Mouse (Mus musculus): ENCODE results near the gene B3gnt6. TPM values are rescaled to one million over a fixed set of nuclear protein-coding genes. Genes with fewer than 3 reads are reported as not detected.

B3gnt6 gene
- 0.09 and 0.11 TPM in 2 replicates for total RNA-seq (2012; rRNA removed)

GRCm38 (mm10) chr7:98199381-98199780 lies at the start of gene B3gnt6:
Gene B3gnt6 (minus strand): TSS chr7:98199481.
- TF ChIP-seq CHD2 (IDR thresholded peaks at IDR 0.05; ENCODE audit: low read depth, low read length) = no peak
- Histone ChIP-seq H3K9me3 (ENCODE audit: control insufficient read depth, insufficient read depth, low read depth, low read length) (no peaks in the 10 kb centered on the region), H3K36me3 (ENCODE audit: control insufficient read depth, insufficient read depth, low read length, poor library complexity, severe bottlenecking) (no peaks in the 10 kb centered on the region), H3K9ac (ENCODE audit: insufficient read depth, low read depth, low read length, poor library complexity, severe bottlenecking) (no peak within 1 kb of the TSS), H3K27ac (ENCODE audit: insufficient read depth, low read depth, low read length, poor library complexity, severe bottlenecking) (no peak within 1 kb of the TSS), H3K4me3 (ENCODE audit: insufficient read depth in 1 of 2, low read depth in 1 of 2, low read length in 2 of 2, poor library complexity in 1 of 2, severe bottlenecking in 1 of 2) (no peak within 1 kb of the TSS), H3K4me1 (ENCODE audit: control insufficient read depth in 2 of 2, insufficient read depth in 2 of 2, low read length in 2 of 2, poor library complexity in 1 of 2) (no peaks in the 10 kb centered on the region)
- in situ Hi-C loops (cut with MboI; ENCODE audit: low sequenced_read_pairs in 2 of 2, unreplicated experiment in 2 of 2) = no loop called here
- DNase-seq (ENCODE audit: low read depth, low spot score) = no peak

- no peak for DNase-seq (ENCODE audit: low read depth, low spot score)
- no peaks in the 10 kb centered on the region for H3K36me3 ChIP-seq (ENCODE audit: control insufficient read depth, insufficient read depth, low read length, poor library complexity, severe bottlenecking)
- in situ Hi-C loops (cut with MboI; ENCODE audit: low sequenced_read_pairs in 2 of 2, unreplicated experiment in 2 of 2) = no loop called here
- no peak for TF ChIP-seq ZNF384 (IDR thresholded peaks at IDR 0.05; ENCODE audit: low read depth, low read length)
- H3K4me3 ChIP-seq (ENCODE audit: insufficient read depth in 1 of 2, low read depth in 1 of 2, low read length in 2 of 2, poor library complexity in 1 of 2, severe bottlenecking in 1 of 2) = no peak overlapping the region
- H3K9ac ChIP-seq (ENCODE audit: insufficient read depth, low read depth, low read length, poor library complexity, severe bottlenecking) = no peak overlapping the region
- no peaks in the 10 kb centered on the region for H3K9me3 ChIP-seq (ENCODE audit: control insufficient read depth, insufficient read depth, low read depth, low read length)
- no peak overlapping the region for H3K27ac ChIP-seq (ENCODE audit: insufficient read depth, low read depth, low read length, poor library complexity, severe bottlenecking)
- H3K4me1 ChIP-seq (ENCODE audit: control insufficient read depth in 2 of 2, insufficient read depth in 2 of 2, low read length in 2 of 2, poor library complexity in 1 of 2) = no peaks in the 10 kb centered on the region
Measured at GRCm38 (mm10) chr7:98236686-98237359, 37.5 kb upstream of the B3gnt6 start.

- Histone ChIP-seq H3K9me3 (ENCODE audit: control insufficient read depth, insufficient read depth, low read depth, low read length) (no peaks in the 10 kb centered on the region), H3K36me3 (ENCODE audit: control insufficient read depth, insufficient read depth, low read length, poor library complexity, severe bottlenecking) (no peaks in the 10 kb centered on the region), H3K9ac (ENCODE audit: insufficient read depth, low read depth, low read length, poor library complexity, severe bottlenecking) (no peak overlapping the region), H3K4me1 (ENCODE audit: control insufficient read depth in 2 of 2, insufficient read depth in 2 of 2, low read length in 2 of 2, poor library complexity in 1 of 2) (no peaks in the 10 kb centered on the region), H3K27ac (ENCODE audit: insufficient read depth, low read depth, low read length, poor library complexity, severe bottlenecking) (no peak overlapping the region), H3K4me3 (ENCODE audit: insufficient read depth in 1 of 2, low read depth in 1 of 2, low read length in 2 of 2, poor library complexity in 1 of 2, severe bottlenecking in 1 of 2) (no peak overlapping the region)
- no peak for TF ChIP-seq ZNF384 (IDR thresholded peaks at IDR 0.05; ENCODE audit: low read depth, low read length)
- no peak for TF ChIP-seq CHD2 (IDR thresholded peaks at IDR 0.05; ENCODE audit: low read depth, low read length)
- no peak for TF ChIP-seq ZC3H11A (IDR thresholded peaks at IDR 0.05; ENCODE audit: borderline replicate concordance, low read depth, low read length)
- no peak for TF ChIP-seq MAFK (IDR thresholded peaks at IDR 0.05; ENCODE audit: insufficient read depth, low read depth, low read length)
- no peak for TF ChIP-seq HCFC1 (IDR thresholded peaks at IDR 0.05; ENCODE audit: borderline replicate concordance, insufficient read depth, low read length)
- in situ Hi-C loops (cut with MboI; ENCODE audit: low sequenced_read_pairs in 2 of 2, unreplicated experiment in 2 of 2) = no loop called here
- no peak for DNase-seq (ENCODE audit: low read depth, low spot score)
Measured at GRCm38 (mm10) chr7:98223796-98224195, 24.5 kb upstream of the B3gnt6 start.

- Histone ChIP-seq H3K36me3 (ENCODE audit: control insufficient read depth, insufficient read depth, low read length, poor library complexity, severe bottlenecking) (no peaks in the 10 kb centered on the region; the same call in 1 of the 2 replicates), H3K9ac (ENCODE audit: insufficient read depth, low read depth, low read length, poor library complexity, severe bottlenecking) (no peak overlapping the region), H3K4me3 (ENCODE audit: insufficient read depth in 1 of 2, low read depth in 1 of 2, low read length in 2 of 2, poor library complexity in 1 of 2, severe bottlenecking in 1 of 2) (no peak overlapping the region), H3K4me1 (ENCODE audit: control insufficient read depth in 2 of 2, insufficient read depth in 2 of 2, low read length in 2 of 2, poor library complexity in 1 of 2) (no peaks in the 10 kb centered on the region), H3K27ac (ENCODE audit: insufficient read depth, low read depth, low read length, poor library complexity, severe bottlenecking) (no peak overlapping the region), H3K9me3 (ENCODE audit: control insufficient read depth, insufficient read depth, low read depth, low read length) (no peaks in the 10 kb centered on the region)
- in situ Hi-C loops (cut with MboI; ENCODE audit: low sequenced_read_pairs in 2 of 2, unreplicated experiment in 2 of 2) = no loop called here
- TF ChIP-seq ZC3H11A (IDR thresholded peaks at IDR 0.05; ENCODE audit: borderline replicate concordance, low read depth, low read length) (no peak), MAFK (IDR thresholded peaks at IDR 0.05; ENCODE audit: insufficient read depth, low read depth, low read length) (no peak), HCFC1 (IDR thresholded peaks at IDR 0.05; ENCODE audit: borderline replicate concordance, insufficient read depth, low read length) (no peak), ZNF384 (IDR thresholded peaks at IDR 0.05; ENCODE audit: low read depth, low read length) (no peak), CHD2 (IDR thresholded peaks at IDR 0.05; ENCODE audit: low read depth, low read length) (no peak)
- DNase-seq (ENCODE audit: low read depth, low spot score) = no peak
Measured at GRCm38 (mm10) chr7:98216713-98217112, 17.4 kb upstream of the B3gnt6 start.

- H3K36me3 ChIP-seq (ENCODE audit: control insufficient read depth, insufficient read depth, low read length, poor library complexity, severe bottlenecking) = no peaks in the 10 kb centered on the region
- H3K9me3 ChIP-seq (ENCODE audit: control insufficient read depth, insufficient read depth, low read depth, low read length) = no peaks in the 10 kb centered on the region
- H3K27ac ChIP-seq (ENCODE audit: insufficient read depth, low read depth, low read length, poor library complexity, severe bottlenecking) = no peak overlapping the region
- in situ Hi-C loops (cut with MboI; ENCODE audit: low sequenced_read_pairs in 2 of 2, unreplicated experiment in 2 of 2) = no loop called here
- no peak overlapping the region for H3K4me3 ChIP-seq (ENCODE audit: insufficient read depth in 1 of 2, low read depth in 1 of 2, low read length in 2 of 2, poor library complexity in 1 of 2, severe bottlenecking in 1 of 2)
- H3K4me1 ChIP-seq (ENCODE audit: control insufficient read depth in 2 of 2, insufficient read depth in 2 of 2, low read length in 2 of 2, poor library complexity in 1 of 2) = no peaks in the 10 kb centered on the region
- no peak overlapping the region for H3K9ac ChIP-seq (ENCODE audit: insufficient read depth, low read depth, low read length, poor library complexity, severe bottlenecking)
- no peak for DNase-seq (ENCODE audit: low read depth, low spot score)
- no peak for TF ChIP-seq HCFC1 (IDR thresholded peaks at IDR 0.05; ENCODE audit: borderline replicate concordance, insufficient read depth, low read length)
- no peak for TF ChIP-seq ZNF384 (IDR thresholded peaks at IDR 0.05; ENCODE audit: low read depth, low read length)
- no peak for TF ChIP-seq CHD2 (IDR thresholded peaks at IDR 0.05; ENCODE audit: low read depth, low read length)
- no peak for TF ChIP-seq ZC3H11A (IDR thresholded peaks at IDR 0.05; ENCODE audit: borderline replicate concordance, low read depth, low read length)
- TF ChIP-seq MAFK (IDR thresholded peaks at IDR 0.05; ENCODE audit: insufficient read depth, low read depth, low read length) = no peak
Measured at GRCm38 (mm10) chr7:98202946-98203345, 3.7 kb upstream of the B3gnt6 start.
